ENCODE assay signal across 23 mouse cellular contexts in genomic region chr5:146916806-146917205, GRCm38 (mm10).
"Had no signal": no experiment of that assay in that cellular context is flagged by ENCODE, and none has a peak within 500 bp of the region (broad histone marks: within the 10 kb centered on the region; RNA-seq: fewer than 3 reads in every experiment).

No protein-coding gene starts in this region.

- H3K4me3 ChIP-seq: limb, embryonic 12.5 days; limb, embryonic 15.5 days; megakaryocyte, embryonic 14.5 days; midbrain, embryonic 10.5 days; midbrain, embryonic 13.5 days; myocyte; neural tube, embryonic 13.5 days; stomach, embryonic 15.5 days had no signal

- H3K4me2 ChIP-seq: limb, embryonic 12.5 days; limb, embryonic 15.5 days; liver, embryonic 11.5 days; lung, embryonic 14.5 days; midbrain, embryonic 13.5 days; neural tube, embryonic 13.5 days; stomach, embryonic 15.5 days had no signal

- DNase-seq: kidney, adult 9 months; kidney, postnatal 14 days; kidney, postnatal 4 days; left cerebral cortex, postnatal 4 days; liver, postnatal 0 days; lung, embryonic 14.5 days; lung, postnatal 36 days; retina, postnatal 1 day; right cerebral cortex, postnatal 25 days; spleen, adult 18-20 months; thymus, adult 18-20 months had no signal

- H3K27ac ChIP-seq: limb, embryonic 12.5 days; limb, embryonic 15.5 days; liver, embryonic 14.5 days; midbrain, embryonic 10.5 days; midbrain, embryonic 13.5 days; neural tube, embryonic 13.5 days; stomach, embryonic 15.5 days had no signal

- ATAC-seq: liver, postnatal 0 days; lung, postnatal 0 days; midbrain, embryonic 13.5 days; midbrain, embryonic 16.5 days had no signal

- H3K9ac ChIP-seq: limb, embryonic 12.5 days; limb, embryonic 15.5 days; liver, embryonic 14.5 days; liver, postnatal 0 days; lung, embryonic 14.5 days; midbrain, embryonic 13.5 days; neural tube, embryonic 13.5 days; stomach, embryonic 15.5 days had no signal

- H3K36me3 ChIP-seq: limb, embryonic 12.5 days; limb, embryonic 15.5 days; midbrain, embryonic 10.5 days; midbrain, embryonic 13.5 days; neural tube, embryonic 13.5 days; stomach, embryonic 15.5 days had no signal

- H3K9me3 ChIP-seq: limb, embryonic 12.5 days; limb, embryonic 15.5 days; megakaryocyte, embryonic 14.5 days; midbrain, embryonic 10.5 days; midbrain, embryonic 13.5 days; neural tube, embryonic 13.5 days; stomach, embryonic 15.5 days had no signal
